Mouse (Mus musculus) lung, adult 2 months (tissue): ENCODE data around the gene Bmp7.

Experiments
- CTCF ChIP-seq: fragments of 200-500 bp; IDR thresholded peaks from 2 replicates; pipeline ENCODE4 v1.5.1; 2011; ENCODE audit warnings: mild to moderate bottlenecking, low read length, control low read depth; ENCODE audit not compliant: insufficient read depth
- POLR2A ChIP-seq: fragments of 200-500 bp; IDR thresholded peaks from 2 replicates; pipeline ENCODE4 v1.6.1; 2011; ENCODE audit warnings: low read depth, mild to moderate bottlenecking, control low read depth, low read length, borderline replicate concordance; ENCODE audit errors: extremely low read depth

GRCm38 (mm10) chr2:172865165-172865564 lies 75.0 kb downstream of the Bmp7 start:
- TF ChIP-seq CTCF (no peak), POLR2A (no peak)
